Mouse (Mus musculus) spleen, adult 2 months (tissue): ENCODE results near the gene Hectd4.

ENCODE experiments used
- CTCF ChIP-seq: fragments of 200-500 bp; IDR thresholded peaks from 2 replicates; pipeline ENCODE4 v1.5.1; 2011; ENCODE audit warnings: mild to moderate bottlenecking, inconsistent platforms; ENCODE audit not compliant: insufficient read depth, insufficient read length, insufficient replicate concordance; ENCODE audit errors: extremely low read depth
- POLR2A ChIP-seq: fragments of 200-500 bp; IDR thresholded peaks from 2 replicates; pipeline ENCODE4 v1.6.1; 2011; ENCODE audit warnings: low read depth, low read length, inconsistent platforms

DNA sequence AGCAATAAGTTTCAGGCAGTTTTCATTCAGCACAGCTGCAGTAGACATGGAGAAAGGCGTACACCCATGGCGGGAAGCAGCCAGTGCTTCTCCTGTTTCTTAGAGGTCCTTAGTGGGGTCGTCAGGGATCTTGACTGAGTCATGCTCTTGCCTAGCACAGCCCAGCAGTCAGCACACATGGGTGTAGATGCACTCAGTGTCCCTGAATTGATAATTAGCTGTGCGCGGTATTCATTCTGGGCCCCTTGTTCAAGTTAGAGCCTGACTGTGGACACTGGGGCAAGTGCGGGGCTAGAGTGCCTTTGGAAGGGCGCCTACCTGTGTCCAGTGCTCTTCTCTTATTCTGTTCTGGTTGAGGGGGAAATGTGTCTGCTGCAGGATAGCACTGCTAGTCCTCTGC, 25.2 kb downstream of the Hectd4 start:
- TF ChIP-seq CTCF = no peak
- no peak for TF ChIP-seq POLR2A
